Mouse (Mus musculus): ENCODE measurements at regions not wholly inside any gene's neighbourhood (a gene's known extent, or its start where the extent isn't known, plus 50 kb on each side); places are given as distances from the start of the nearest gene placed in this dataset.

- DNase-seq (ENCODE audit: extremely low spot score in 1 of 2, low spot score in 2 of 2), result no peak
- intact Hi-C loops (cut with DNase I), result no loop called here
- no peak overlapping the region for H3K4me3 ChIP-seq
- H3K27ac ChIP-seq, result no peak overlapping the region
- TF ChIP-seq CTCF (IDR thresholded peaks at IDR 0.05), result no peak
Measured at GRCm38 (mm10) chr10:38458975-38459374, 362.6 kb downstream of the Rfpl4b start.

- intact Hi-C loops (cut with DNase I), result no loop called here
- Histone ChIP-seq H3K4me3 (no peak overlapping the region), H3K27ac (no peak overlapping the region)
Measured at GRCm38 (mm10) chr10:38458424-38458823, 363.2 kb downstream of the Rfpl4b start.

DNA sequence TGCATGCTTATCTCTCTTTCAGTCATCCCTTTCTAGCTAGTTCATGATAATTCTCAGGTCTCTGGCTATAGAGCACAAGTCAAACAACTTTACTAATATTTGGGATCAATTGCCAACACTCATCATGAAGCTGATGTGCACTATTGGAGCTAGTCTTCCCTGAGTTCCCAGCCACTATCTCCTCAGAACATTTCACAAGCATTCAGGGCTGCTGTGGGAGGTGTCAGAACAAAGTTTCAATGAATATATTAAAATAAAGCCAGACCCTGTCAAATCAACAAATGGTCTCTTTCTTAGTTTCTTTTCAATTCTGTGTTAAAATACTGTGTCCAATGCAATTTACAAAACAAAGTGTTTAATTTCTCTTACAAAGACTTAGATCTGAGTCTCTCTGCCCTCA lies 364.8 kb downstream of the Rfpl4b start:
- DNase-seq (ENCODE audit: extremely low spot score in 1 of 2, low spot score in 2 of 2), result no peak
- Histone ChIP-seq H3K4me3 (no peak overlapping the region), H3K27ac (no peak overlapping the region)
- no peak for TF ChIP-seq CTCF (IDR thresholded peaks at IDR 0.05)
- intact Hi-C loops (cut with DNase I), result no loop called here

More at GRCm38 (mm10) chr10:38458424-38458823, 363.2 kb downstream of the Rfpl4b start:
- no peak for TF ChIP-seq CTCF (IDR thresholded peaks at IDR 0.05)
- DNase-seq (ENCODE audit: extremely low spot score in 1 of 2, low spot score in 2 of 2), result no peak

GRCm38 (mm10) chr10:38449263-38449662 lies 372.3 kb downstream of the Rfpl4b start:
- no peak for TF ChIP-seq CTCF (IDR thresholded peaks at IDR 0.05)
- Histone ChIP-seq H3K27ac (no peak overlapping the region), H3K4me3 (no peak overlapping the region)
- intact Hi-C loops (cut with DNase I), result loop anchor here (5.0 kb wide), 1 partner anchor 103 kb away; no protein-coding TSS in a partner anchor
- no peak for DNase-seq (ENCODE audit: extremely low spot score in 1 of 2, low spot score in 2 of 2)

- H3K27ac ChIP-seq, result no peak overlapping the region
- DNase-seq (ENCODE audit: extremely low spot score in 1 of 2, low spot score in 2 of 2), result no peak
- intact Hi-C loops (cut with DNase I), result loop anchor here (5.0 kb wide), 1 partner anchor 105 kb away; no protein-coding TSS in a partner anchor
- H3K4me3 ChIP-seq, result no peak overlapping the region
- TF ChIP-seq CTCF (IDR thresholded peaks at IDR 0.05), result no peak
Measured at GRCm38 (mm10) chr10:38447706-38448105, 373.9 kb downstream of the Rfpl4b start.

- TF ChIP-seq CTCF (IDR thresholded peaks at IDR 0.05), result no peak
- Histone ChIP-seq H3K27ac (no peak overlapping the region), H3K4me3 (no peak overlapping the region)
- intact Hi-C loops (cut with DNase I), result loop anchor here (5.0 kb wide), 1 partner anchor 105 kb away; no protein-coding TSS in a partner anchor
- no peak for DNase-seq (ENCODE audit: extremely low spot score in 1 of 2, low spot score in 2 of 2)
Measured at GRCm38 (mm10) chr10:38447256-38447655, 374.3 kb downstream of the Rfpl4b start.

DNA sequence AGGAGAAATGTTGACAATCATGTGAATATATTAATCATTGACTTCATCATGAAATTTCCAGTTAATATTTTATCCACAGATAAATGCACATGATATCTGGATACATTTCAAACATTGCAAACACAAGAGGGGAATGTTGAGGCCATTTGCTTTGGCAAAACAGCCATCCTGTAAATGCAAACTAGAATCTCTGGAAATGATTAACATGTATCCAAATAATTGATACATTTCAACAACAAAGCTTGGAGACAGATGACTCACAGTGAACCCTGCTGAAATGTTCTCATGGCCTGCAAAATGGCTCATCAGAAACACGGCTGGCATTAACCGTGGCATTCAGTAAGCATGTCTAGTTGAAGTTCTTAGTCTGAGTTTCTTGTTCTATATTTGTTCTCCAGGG lies 382.3 kb downstream of the Rfpl4b start:
- intact Hi-C loops (cut with DNase I), result no loop called here
- H3K27ac ChIP-seq, result no peak overlapping the region
- no peak overlapping the region for H3K4me3 ChIP-seq
- no peak for TF ChIP-seq CTCF (IDR thresholded peaks at IDR 0.05)
- no peak for DNase-seq (ENCODE audit: extremely low spot score in 1 of 2, low spot score in 2 of 2)

DNA sequence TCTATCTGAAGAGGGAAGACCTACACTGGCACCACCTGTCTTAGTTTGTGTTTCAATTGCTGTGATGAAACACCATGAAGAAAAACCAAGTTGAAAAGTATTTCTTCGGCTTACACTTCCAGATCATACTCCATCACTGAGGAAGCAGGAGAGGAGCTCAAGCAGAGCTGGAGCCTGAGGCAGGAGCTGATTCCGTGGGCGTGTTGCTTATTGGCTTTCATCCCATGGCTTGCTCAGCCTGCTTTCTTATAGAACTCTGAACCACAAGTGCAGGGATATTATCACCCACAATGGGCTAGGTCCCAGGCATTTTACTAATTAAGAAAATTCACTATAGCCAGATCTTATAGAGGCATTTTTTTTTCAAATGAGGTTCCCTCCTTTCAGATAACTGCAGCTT lies 384.7 kb downstream of the Rfpl4b start:
- intact Hi-C loops (cut with DNase I), result no loop called here
- no peak for TF ChIP-seq CTCF (IDR thresholded peaks at IDR 0.05)
- no peak overlapping the region for H3K4me3 ChIP-seq
- no peak overlapping the region for H3K27ac ChIP-seq
- DNase-seq (ENCODE audit: extremely low spot score in 1 of 2, low spot score in 2 of 2), result no peak

DNA sequence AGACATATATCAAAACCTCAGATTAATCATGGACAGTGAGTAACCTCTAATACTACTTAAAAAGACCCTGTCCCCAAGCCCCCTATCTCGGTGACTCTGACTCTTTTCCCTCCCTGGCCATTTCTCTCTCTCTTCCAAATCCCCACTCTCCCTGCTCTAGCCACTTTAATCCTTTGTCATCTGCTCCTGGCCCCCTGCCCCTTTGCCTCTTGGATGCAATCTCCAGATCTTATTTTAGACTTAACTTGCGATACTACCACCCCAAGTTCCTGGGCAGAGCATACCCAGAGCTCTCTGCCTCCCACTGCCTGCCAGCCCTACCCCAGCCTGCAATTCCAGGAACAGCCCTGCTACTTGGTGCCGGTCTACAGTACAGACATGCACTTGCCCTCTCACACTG lies 400.0 kb downstream of the Rfpl4b start:
- Histone ChIP-seq H3K4me3 (no peak overlapping the region), H3K27ac (no peak overlapping the region)
- DNase-seq (ENCODE audit: extremely low spot score in 1 of 2, low spot score in 2 of 2), result no peak
- intact Hi-C loops (cut with DNase I), result no loop called here
- TF ChIP-seq CTCF (IDR thresholded peaks at IDR 0.05), result no peak

- intact Hi-C loops (cut with DNase I), result no loop called here
- Histone ChIP-seq H3K4me3 (no peak overlapping the region), H3K27ac (no peak overlapping the region)
- no peak for TF ChIP-seq CTCF (IDR thresholded peaks at IDR 0.05)
- DNase-seq (ENCODE audit: extremely low spot score in 1 of 2, low spot score in 2 of 2), result no peak
Measured at GRCm38 (mm10) chr10:38419771-38420170, 401.8 kb downstream of the Rfpl4b start.

DNA sequence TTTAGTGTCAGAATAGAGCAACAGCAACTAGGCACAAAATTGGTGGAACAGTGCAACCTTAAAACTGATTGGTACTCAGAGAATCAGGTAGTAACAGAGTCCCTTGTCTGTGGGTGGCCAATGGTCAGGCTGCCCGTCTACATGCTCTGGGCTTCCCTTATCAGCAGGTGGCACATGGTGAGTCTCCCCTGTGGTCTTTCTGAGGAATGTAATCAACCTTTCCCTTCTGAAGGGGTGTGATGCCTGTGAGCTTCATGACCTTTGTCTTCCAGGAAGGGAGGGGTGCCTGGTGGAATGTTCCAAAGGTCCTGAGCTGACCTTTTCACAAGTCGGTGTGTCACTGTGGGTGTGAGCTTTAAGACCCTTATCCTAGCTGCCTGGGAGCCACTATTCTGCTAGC lies 438.4 kb downstream of the Rfpl4b start:
- DNase-seq (ENCODE audit: extremely low spot score in 1 of 2, low spot score in 2 of 2), result no peak
- intact Hi-C loops (cut with DNase I), result no loop called here
- H3K4me3 ChIP-seq, result no peak overlapping the region
- no peak for TF ChIP-seq CTCF (IDR thresholded peaks at IDR 0.05)
- no peak overlapping the region for H3K27ac ChIP-seq

- peak in 1 of 2 experiments; percentile 7 for DNase-seq (ENCODE audit: extremely low spot score in 1 of 2, low spot score in 2 of 2)
Measured at GRCm38 (mm10) chr10:38381873-38382296, 439.7 kb downstream of the Rfpl4b start.

GRCm38 (mm10) chr10:38380388-38380787 lies 441.2 kb downstream of the Rfpl4b start:
- no peak for TF ChIP-seq CTCF (IDR thresholded peaks at IDR 0.05)
- Histone ChIP-seq H3K27ac (no peak overlapping the region), H3K4me3 (no peak overlapping the region)
- intact Hi-C loops (cut with DNase I), result no loop called here
- no peak for DNase-seq (ENCODE audit: extremely low spot score in 1 of 2, low spot score in 2 of 2)

More at GRCm38 (mm10) chr10:38381873-38382296, 439.7 kb downstream of the Rfpl4b start:
- Histone ChIP-seq H3K4me3 (no peak overlapping the region), H3K27ac (no peak overlapping the region)
- TF ChIP-seq CTCF (IDR thresholded peaks at IDR 0.05), result no peak
- intact Hi-C loops (cut with DNase I), result no loop called here

Measured in left cerebral cortex, adult 2 months (tissue).